Mouse (Mus musculus) ES-CJ7 (cell line): ENCODE measurements around the gene Pop5.

Experiments used
- DNase-seq: peaks from one replicate; pipeline ENCODE4 v3.0.0; 2011; ENCODE audit warnings: low read depth, low spot score

The Pop5 gene

GRCm38 (mm10) chr5:115262502-115263291 lies 27.1 kb downstream of the Pop5 start:
- no peak for DNase-seq

DNA sequence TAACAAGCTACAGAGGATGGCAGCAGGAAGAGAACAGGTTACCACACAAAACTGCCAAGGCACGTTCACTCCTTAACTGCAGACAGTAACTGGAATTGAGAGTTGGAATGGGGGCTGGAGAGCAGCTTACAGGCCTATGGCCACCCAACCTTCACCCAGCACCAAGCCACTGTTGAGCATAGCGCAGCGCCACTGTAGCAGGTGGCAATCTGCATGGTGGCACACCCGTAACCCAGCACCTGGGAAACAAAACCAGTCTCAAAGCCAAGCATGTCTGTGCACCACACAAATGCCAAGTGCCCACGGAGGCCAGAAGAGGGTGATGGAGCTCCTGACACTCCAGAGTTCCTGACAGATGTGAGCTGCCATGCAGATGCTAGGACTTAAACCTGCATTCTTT lies 30.7 kb downstream of the Pop5 start:
- DNase-seq, result no peak

GRCm38 (mm10) chr5:115266787-115267468 lies 31.3 kb downstream of the Pop5 start:
- DNase-seq, result no peak

DNA sequence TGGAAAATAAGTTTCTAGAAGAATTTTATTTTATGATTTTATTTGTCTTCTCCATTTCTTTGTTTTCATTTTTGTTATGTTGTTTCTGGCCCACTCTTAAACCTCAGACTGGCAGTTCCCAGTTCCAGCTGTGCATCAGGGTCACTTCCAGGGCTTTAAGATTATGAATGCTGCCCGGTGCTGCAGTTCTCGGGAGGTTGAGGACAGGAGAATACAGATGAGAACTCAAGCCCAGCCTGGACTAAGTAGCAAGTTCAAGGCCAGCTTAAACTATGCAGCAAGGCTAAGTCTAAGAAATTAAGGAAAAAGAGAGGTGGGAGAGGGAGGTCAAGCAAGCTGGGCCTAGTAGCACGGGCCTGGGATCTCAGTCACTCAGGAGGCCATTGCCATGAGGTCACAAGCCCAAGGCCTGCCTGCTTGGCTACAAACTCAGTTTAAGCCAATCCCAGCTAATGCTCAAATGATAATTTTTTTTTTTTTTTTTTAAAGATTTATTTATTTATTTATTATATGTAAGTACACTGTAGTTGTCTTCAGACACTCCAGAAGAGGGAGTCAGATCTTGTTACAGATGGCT lies 31.9 kb downstream of the Pop5 start:
- DNase-seq, result no peak

GRCm38 (mm10) chr5:115268266-115268665 lies 32.6 kb downstream of the Pop5 start:
- no peak for DNase-seq

DNA sequence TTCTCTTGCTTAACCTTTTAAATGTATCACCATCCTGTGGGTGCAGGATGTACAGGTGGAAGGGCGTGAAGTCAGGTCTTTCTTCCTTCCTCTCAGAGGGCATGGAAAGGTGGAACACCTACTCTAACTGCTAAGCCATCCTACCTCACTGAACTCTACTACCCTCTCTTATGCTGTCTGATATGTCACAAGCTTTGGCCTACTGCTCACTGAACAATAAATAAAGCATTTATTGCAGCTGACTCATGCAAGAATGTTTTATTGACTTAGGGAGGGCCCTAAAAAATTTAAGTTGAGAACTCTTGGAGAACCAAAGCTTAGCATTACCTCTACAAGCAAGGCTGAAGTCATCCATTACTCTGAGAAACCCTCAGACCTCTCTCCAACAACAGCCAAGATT lies 34.3 kb downstream of the Pop5 start:
- DNase-seq, result no peak

- peak; percentile 83 for DNase-seq
Measured at GRCm38 (mm10) chr5:115271931-115272811, 36.5 kb downstream of the Pop5 start.

DNA sequence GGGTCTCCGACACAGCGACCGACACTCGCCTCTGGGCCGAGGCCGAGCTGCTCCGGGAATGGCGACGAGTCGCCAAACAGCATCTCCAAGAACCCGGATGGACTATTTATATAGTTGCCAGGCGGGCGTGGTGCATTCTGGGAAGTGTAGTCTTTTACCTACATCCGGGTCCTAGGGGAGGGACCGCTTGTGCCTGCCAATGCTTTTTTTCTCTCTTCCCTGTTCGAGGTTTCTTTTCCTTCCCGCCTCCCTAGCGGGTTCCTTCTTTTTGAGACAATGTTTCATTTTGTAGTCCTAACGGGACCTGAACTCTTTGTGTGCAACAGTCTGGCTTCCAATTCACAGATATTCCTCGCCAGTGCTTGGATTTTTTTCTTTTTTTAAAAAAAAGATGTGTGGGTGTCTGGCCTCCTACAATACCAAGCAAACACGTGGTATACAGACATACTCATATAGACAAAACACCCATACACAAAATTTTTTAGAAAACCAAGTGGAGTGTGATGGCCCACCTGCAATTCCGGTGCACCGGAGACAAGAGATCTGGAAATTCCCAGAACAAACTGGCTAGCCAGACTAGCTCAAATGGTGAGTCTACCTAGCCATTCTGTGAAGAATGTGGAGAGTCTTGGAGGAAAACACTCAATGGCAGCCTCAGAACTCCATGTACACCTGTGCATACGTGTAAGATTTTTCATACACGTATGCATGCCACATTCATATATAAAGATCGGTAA lies 37.3 kb downstream of the Pop5 start, which contains the start of gene Rnf10:
Rnf10 (minus strand) TSS at position 87 of the 737 bp plus-strand sequence.
- DNase-seq, result peak; percentile 98

DNA sequence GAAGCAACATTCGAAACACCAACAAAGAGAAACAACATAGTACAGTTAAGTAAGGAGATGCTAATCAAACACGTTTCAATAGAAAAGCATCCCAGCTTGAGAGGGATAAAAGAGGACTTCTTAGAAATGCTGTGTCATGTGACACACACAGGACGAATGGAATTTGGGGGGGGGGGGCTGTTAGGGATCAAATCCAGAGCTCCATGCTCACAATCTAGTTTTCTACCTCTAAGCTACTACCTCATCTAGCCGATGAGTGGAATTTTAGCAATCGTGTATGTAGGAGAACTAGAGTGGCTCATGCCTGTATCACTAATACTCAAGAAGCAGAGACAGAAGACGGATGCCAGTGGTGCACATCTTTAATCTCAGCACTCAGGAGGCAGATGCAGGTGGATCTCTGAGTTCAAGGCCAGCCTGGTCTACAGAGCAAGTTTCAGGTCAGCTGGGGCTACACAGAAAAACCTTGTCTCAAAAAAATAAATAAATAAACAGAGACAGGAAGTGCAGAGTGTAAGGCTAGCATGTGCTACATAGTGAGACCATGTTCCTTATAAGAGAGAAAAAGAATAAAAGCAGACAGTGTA lies 38.0 kb downstream of the Pop5 start:
- no peak for DNase-seq

GRCm38 (mm10) chr5:115274353-115274752 lies 38.7 kb downstream of the Pop5 start:
- no peak for DNase-seq

DNA sequence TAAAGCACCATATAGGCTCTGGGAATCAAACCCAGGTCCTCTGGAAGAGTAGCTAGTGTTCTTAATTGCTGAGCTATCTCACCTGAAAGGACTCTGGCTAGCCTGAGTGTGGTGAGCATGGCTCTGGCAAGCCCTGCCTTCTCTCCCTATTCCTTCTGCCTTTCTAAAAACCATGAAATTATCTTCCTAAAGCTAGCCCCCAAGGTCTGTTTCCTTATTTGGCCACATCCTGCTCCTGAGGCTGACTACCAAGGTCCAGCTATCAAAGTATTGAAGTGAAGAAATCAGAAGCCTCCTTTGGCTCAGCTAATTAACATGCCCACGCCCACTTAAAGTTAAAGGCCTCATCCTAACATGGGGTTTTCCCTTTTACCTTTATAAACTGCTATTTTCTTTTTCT lies 39.1 kb downstream of the Pop5 start:
- no peak for DNase-seq

GRCm38 (mm10) chr5:115275998-115276397 lies 40.4 kb downstream of the Pop5 start:
- peak; percentile 96 for DNase-seq

GRCm38 (mm10) chr5:115278053-115278452 lies 42.4 kb downstream of the Pop5 start:
- no peak for DNase-seq

- no peak for DNase-seq
Measured at GRCm38 (mm10) chr5:115278785-115279184, 43.1 kb downstream of the Pop5 start.

DNA sequence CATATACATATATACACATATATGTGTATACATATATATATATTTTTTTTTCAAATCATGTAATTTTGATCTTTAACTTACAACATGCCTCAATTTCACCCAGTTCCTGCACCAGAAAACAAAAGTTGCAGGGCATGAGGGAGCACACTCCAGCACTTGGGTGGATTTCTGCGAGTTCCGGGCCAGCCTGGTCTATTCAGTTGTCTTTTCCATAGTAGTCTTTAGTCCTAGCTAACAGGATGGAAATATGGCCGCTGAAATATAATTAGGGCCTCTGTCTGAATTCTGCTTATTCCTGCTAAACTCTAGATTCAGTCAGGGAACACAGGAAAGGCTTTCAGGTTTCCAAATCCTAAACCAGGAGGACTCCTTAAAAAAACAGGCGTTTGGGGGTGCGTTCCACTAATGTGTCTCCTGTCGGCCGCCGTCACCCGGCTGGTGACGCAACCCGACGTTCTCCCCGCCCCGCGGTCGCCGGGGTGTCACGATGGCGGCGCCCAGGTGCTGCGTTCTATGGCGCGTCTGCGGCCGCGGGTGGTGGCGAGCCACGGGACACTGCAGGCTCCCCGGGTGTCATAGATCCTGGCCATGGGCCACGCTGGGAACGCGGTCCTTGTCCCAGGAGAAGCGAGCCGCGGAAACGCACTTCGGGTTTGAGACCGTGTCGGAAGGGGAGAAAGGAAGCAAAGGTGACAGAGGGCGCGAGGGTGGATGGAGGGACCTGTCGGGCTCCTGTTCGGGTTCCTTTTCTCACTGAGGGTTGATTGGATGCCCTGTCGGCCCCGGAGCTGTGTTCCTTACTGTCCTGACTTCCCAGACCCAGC lies 43.8 kb downstream of the Pop5 start, which contains the start of gene Coq5:
Coq5 (plus strand) TSS at position 441 of the 824 bp plus-strand sequence.
- peak; percentile 76 for DNase-seq

- peak; percentile 63 for DNase-seq
Measured at GRCm38 (mm10) chr5:115280050-115280687, 44.5 kb downstream of the Pop5 start.

DNA sequence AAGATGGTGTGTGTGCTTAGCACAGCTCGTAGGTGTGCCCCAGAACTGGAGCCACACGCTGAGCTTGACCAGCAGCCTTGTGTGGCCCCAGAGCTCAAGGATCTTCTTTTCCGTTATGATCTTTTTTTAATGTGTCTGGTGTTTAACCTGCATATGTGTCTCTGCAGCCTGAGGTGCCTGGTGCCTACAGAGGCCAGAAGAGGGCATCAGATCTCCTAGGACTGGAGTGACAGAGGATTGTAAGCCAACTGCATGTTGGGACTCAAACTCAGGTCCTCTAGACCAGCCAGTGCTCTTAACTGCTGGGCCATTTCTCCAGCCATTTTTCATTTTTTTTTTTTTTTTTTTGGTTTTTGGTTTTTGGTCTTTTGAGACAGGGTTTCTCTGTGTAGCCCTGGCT lies 49.1 kb downstream of the Pop5 start:
- no peak for DNase-seq

DNA sequence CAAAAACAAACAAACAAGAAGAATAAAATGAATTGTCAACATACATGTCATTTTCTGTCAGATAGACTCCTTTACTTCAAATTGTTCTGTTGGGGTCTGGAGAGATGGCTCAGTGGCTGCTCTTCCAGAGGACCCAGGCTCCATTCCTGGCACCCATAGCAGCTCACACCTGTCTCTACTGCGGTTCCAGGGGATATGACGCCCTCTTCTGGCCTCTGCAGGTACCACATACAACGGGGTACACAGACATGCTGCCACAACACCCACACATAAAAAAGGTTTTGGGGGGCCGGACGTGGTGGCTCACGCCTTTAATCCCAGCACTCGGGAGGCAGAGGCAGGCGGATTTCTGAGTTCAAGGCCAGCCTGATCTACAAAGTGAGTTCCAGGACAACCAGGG lies 58.5 kb downstream of the Pop5 start:
- DNase-seq, result peak; percentile 57
